Mouse (Mus musculus): ENCODE data around the gene Urod. TPM values are rescaled to one million over a fixed set of nuclear protein-coding genes. Genes with fewer than 3 reads are reported as not detected.

Gene Urod
- polyA plus RNA-seq (2012; rRNA removed): 72.1 and 90.6 TPM in 2 replicates

DNA sequence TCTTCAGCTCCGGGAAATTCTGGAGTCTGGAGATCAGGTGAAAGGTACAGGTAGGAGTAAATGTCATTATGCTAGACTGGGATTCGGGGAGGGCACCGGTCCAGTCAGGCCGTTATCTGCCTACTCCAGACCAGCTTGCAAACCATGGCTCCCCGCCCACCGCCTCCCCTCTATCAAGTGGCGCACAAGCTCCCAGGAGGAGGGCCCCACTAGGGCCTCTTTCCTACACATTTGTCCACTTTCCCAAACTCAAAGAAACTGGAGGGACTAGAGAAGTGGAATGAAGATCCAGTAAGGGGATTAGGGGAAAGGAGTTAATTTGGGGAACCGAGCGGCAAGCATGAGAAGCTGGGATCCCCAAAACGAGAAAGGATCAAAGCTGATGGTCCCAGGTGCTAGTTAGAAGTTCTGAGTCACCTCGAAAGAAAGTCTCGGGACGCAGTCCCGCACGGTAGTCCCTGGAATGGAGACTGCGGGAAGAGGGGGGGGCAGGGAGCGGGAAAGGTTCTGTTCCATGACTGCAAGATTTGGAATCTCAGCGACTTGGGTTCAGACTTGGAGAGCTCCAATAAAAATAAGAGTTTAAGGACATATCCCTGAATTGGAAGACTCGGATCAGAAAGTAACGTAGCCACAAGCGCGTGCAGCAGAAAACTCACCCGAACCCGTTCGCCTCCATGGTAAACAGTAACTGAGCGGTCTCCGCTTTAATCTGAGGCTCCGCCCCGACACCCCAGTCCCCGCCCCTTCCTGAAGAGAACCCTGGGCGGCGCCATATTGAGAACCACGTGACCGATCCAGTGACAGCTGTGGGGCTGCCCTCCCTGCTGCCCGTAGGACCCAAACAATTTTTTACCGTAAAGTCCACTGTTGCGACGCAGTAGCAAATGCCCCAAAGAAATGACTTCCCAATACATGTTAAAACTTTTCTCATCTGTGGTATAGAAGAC, at the start of gene Urod:
Gene Urod (minus strand): TSS at position 742 of the 950 bp plus-strand sequence.
- no peaks in the 10 kb centered on the region for H3K27me3 ChIP-seq (ENCODE audit: control insufficient read depth, insufficient read depth, low read length)
- H3K4me3 ChIP-seq (ENCODE audit: extremely low read depth, insufficient read depth, insufficient read length): peak within 1 kb of the TSS; percentile 91
- peak within 1 kb of the TSS; percentile 38 for H3K27ac ChIP-seq (ENCODE audit: insufficient read depth, low read length)
- 3% methylated on average over 38 of the region's 38 CpGs for WGBS
- no peak; the same call in 1 of the 2 replicates for TF ChIP-seq POLR2A (IDR thresholded peaks at IDR 0.05; ENCODE audit: low read depth, low read length)
- no peak for TF ChIP-seq CTCF (IDR thresholded peaks at IDR 0.05; ENCODE audit: extremely low read depth, insufficient read depth, insufficient read length, insufficient replicate concordance)
- H3K36me3 ChIP-seq (ENCODE audit: control insufficient read depth, insufficient read depth, low read length): peaks cover 8% of the 10 kb centered on the region
- DNase-seq (ENCODE audit: low read depth in 1 of 2, low spot score in 2 of 2): peak; percentile 91 to 92
- peaks cover 7% of the 10 kb centered on the region for H3K4me1 ChIP-seq (ENCODE audit: control insufficient read depth, insufficient read depth, insufficient read length)

DNA sequence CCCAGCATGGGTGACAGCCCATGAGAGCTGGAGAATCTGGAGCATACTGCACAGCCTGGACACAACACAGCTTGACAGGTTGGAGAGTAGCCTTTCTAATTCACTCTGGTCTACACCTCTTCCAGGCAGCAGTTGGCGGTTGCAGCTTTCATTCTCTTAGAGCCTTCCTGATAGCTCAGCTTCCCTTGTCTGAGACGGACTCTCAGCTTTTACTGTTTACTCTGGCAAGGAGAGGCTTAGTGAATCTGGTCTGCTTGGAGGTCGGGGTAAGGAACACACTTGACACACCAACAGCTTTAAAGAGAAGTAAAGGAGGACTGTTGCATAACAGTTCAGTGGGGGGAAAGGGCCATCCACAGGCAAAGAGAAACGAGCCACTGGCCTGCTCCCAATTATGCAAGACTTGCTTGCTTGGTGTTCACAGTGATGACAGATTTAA, 47.1 kb upstream of the Urod start:
- TF ChIP-seq CTCF (IDR thresholded peaks at IDR 0.05; ENCODE audit: extremely low read depth, insufficient read depth, insufficient read length, insufficient replicate concordance) (no peak), POLR2A (IDR thresholded peaks at IDR 0.05; ENCODE audit: low read depth, low read length) (no peak)
- H3K4me3 ChIP-seq (ENCODE audit: extremely low read depth, insufficient read depth, insufficient read length): no peak overlapping the region
- H3K27me3 ChIP-seq (ENCODE audit: control insufficient read depth, insufficient read depth, low read length): no peaks in the 10 kb centered on the region
- H3K4me1 ChIP-seq (ENCODE audit: control insufficient read depth, insufficient read depth, insufficient read length): no peaks in the 10 kb centered on the region
- peak overlapping the region; percentile 8 for H3K27ac ChIP-seq (ENCODE audit: insufficient read depth, low read length)
- H3K36me3 ChIP-seq (ENCODE audit: control insufficient read depth, insufficient read depth, low read length): no peaks in the 10 kb centered on the region; the same call in 1 of the 2 replicates
- WGBS: 52% methylated on average over 4 of the region's 4 CpGs
- DNase-seq (ENCODE audit: low read depth in 1 of 2, low spot score in 2 of 2): no peak

DNA sequence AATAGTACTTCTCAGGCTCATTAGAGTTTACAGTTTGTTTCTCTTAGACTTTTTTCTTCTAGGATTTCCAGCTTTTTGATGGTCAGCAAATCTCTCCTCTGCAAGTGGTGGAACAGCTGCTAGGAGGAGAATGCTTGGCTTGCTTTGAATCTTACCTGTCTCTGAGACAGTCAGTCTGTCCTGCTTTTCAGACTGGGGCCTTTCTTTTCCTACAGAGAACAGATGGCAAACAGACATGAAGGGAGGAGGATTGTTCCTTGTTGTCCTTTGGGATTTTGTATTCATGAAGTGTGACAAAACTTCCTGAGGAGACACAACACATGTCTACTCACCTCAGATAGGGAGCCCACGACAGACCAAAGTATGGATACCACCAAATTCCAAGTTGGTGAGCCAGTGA, 46.6 kb upstream of the Urod start:
- no peak for TF ChIP-seq CTCF (IDR thresholded peaks at IDR 0.05; ENCODE audit: extremely low read depth, insufficient read depth, insufficient read length, insufficient replicate concordance)
- no peak for TF ChIP-seq POLR2A (IDR thresholded peaks at IDR 0.05; ENCODE audit: low read depth, low read length)
- no peaks in the 10 kb centered on the region for H3K27me3 ChIP-seq (ENCODE audit: control insufficient read depth, insufficient read depth, low read length)
- no peaks in the 10 kb centered on the region; the same call in 1 of the 2 replicates for H3K36me3 ChIP-seq (ENCODE audit: control insufficient read depth, insufficient read depth, low read length)
- no peak overlapping the region; the same call in 1 of the 2 replicates for H3K27ac ChIP-seq (ENCODE audit: insufficient read depth, low read length)
- DNase-seq (ENCODE audit: low read depth in 1 of 2, low spot score in 2 of 2): no peak
- no peaks in the 10 kb centered on the region for H3K4me1 ChIP-seq (ENCODE audit: control insufficient read depth, insufficient read depth, insufficient read length)
- H3K4me3 ChIP-seq (ENCODE audit: extremely low read depth, insufficient read depth, insufficient read length): no peak overlapping the region
- WGBS: 76% methylated on average over 1 of the region's 1 CpGs

DNA sequence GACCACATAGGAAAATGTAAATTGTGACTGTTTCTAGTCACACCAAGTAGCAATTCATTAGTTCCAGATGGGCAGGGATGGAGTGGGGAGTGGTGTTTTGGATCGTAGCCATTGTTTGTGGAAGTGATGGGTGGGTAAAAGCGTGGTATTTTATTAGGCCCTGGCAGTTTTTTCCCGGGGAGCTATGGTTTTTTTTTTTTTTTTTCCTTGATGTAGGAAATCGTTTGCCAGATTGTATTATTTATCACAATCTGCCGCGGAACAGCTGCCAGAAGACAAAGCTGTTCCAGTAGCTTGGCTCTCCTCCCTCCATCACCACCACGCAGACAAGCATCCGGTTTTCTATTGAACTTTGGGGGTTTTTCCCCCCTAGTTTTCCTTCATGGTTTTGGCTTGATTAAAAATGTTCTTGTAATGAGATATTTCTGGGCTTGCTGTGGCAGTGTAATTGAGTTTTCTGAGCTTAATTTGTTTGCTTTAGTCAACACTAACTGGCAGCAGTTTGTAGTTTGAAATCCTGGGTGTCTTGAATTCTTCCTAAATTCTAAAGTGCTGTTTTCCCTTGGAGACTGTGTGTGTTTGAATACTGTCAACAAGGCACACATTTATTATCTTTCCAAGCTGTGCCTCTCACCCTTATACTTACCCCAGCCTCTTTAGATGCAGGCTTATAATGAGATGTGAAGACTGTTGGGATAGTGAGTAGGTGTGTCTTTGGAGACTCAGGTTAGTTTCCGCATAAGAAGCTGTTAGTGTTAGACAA, 45.9 kb upstream of the Urod start:
- H3K4me1 ChIP-seq (ENCODE audit: control insufficient read depth, insufficient read depth, insufficient read length): no peaks in the 10 kb centered on the region
- no peak overlapping the region for H3K4me3 ChIP-seq (ENCODE audit: extremely low read depth, insufficient read depth, insufficient read length)
- no peaks in the 10 kb centered on the region for H3K27me3 ChIP-seq (ENCODE audit: control insufficient read depth, insufficient read depth, low read length)
- 78% methylated on average over 9 of the region's 9 CpGs for WGBS
- no peak overlapping the region for H3K27ac ChIP-seq (ENCODE audit: insufficient read depth, low read length)
- H3K36me3 ChIP-seq (ENCODE audit: control insufficient read depth, insufficient read depth, low read length): no peaks in the 10 kb centered on the region; the same call in 1 of the 2 replicates
- no peak for DNase-seq (ENCODE audit: low read depth in 1 of 2, low spot score in 2 of 2)
- TF ChIP-seq CTCF (IDR thresholded peaks at IDR 0.05; ENCODE audit: extremely low read depth, insufficient read depth, insufficient read length, insufficient replicate concordance) (no peak), POLR2A (IDR thresholded peaks at IDR 0.05; ENCODE audit: low read depth, low read length) (no peak)

DNA sequence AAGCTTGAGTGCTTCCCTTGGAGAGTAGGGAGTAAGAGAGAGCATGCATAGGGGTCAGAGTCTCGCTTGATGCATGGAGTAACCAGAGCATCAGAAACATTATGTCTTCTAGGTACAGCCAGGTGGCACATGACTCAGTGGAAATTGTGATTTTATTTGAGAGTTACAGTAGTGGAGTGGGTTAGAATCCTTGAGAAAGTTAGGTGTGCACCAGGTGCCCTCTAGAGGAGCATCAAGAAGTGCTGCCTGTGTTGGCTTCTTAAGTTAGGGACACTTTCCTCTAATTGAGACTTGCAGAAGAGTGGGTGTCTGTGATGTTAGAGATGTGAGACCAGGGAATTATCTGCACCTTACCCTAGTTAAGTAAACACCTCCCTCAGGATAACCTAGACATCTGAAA, 36.9 kb upstream of the Urod start:
- Histone ChIP-seq H3K36me3 (ENCODE audit: control insufficient read depth, insufficient read depth, low read length) (peaks cover 6% of the 10 kb centered on the region), H3K27ac (ENCODE audit: insufficient read depth, low read length) (no peak overlapping the region), H3K4me3 (ENCODE audit: extremely low read depth, insufficient read depth, insufficient read length) (no peak overlapping the region), H3K4me1 (ENCODE audit: control insufficient read depth, insufficient read depth, insufficient read length) (no peaks in the 10 kb centered on the region), H3K27me3 (ENCODE audit: control insufficient read depth, insufficient read depth, low read length) (no peaks in the 10 kb centered on the region)
- no peak for DNase-seq (ENCODE audit: low read depth in 1 of 2, low spot score in 2 of 2)
- TF ChIP-seq CTCF (IDR thresholded peaks at IDR 0.05; ENCODE audit: extremely low read depth, insufficient read depth, insufficient read length, insufficient replicate concordance): no peak
- TF ChIP-seq POLR2A (IDR thresholded peaks at IDR 0.05; ENCODE audit: low read depth, low read length): no peak
- WGBS: 93% methylated on average over 1 of the region's 1 CpGs

DNA sequence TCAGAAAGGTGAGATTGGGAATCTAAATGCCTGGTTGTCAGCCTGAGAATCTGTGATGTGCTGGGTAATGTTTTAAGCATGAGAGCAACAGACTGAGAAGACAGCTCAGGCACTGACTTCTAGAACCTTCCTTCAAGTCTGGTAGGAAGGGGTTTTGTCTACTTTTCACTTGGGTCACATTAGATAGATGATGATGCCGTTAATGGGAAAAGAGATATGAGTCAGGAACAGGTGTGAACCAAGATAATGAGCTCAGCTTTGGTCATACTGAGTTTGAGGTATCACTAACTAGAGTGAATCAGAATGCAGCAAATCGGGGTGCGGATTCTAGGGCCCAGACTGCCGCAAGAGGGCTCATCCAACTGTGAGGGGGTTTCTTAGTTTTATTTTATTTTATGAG, 29.3 kb upstream of the Urod start:
- DNase-seq (ENCODE audit: low read depth in 1 of 2, low spot score in 2 of 2): no peak
- Histone ChIP-seq H3K36me3 (ENCODE audit: control insufficient read depth, insufficient read depth, low read length) (peaks cover 11% of the 10 kb centered on the region), H3K27me3 (ENCODE audit: control insufficient read depth, insufficient read depth, low read length) (no peaks in the 10 kb centered on the region), H3K4me3 (ENCODE audit: extremely low read depth, insufficient read depth, insufficient read length) (no peak overlapping the region), H3K4me1 (ENCODE audit: control insufficient read depth, insufficient read depth, insufficient read length) (no peaks in the 10 kb centered on the region), H3K27ac (ENCODE audit: insufficient read depth, low read length) (no peak overlapping the region)
- WGBS: 91% methylated on average over 4 of the region's 4 CpGs
- TF ChIP-seq POLR2A (IDR thresholded peaks at IDR 0.05; ENCODE audit: low read depth, low read length) (no peak), CTCF (IDR thresholded peaks at IDR 0.05; ENCODE audit: extremely low read depth, insufficient read depth, insufficient read length, insufficient replicate concordance) (no peak)

Data from spleen, adult 2 months (tissue).